Mouse (Mus musculus): ENCODE measurements at regions not wholly inside any gene's neighbourhood (a gene's known extent, or its start where the extent isn't known, plus 50 kb on each side); places are given as distances from the start of the nearest gene placed in this dataset.

DNA sequence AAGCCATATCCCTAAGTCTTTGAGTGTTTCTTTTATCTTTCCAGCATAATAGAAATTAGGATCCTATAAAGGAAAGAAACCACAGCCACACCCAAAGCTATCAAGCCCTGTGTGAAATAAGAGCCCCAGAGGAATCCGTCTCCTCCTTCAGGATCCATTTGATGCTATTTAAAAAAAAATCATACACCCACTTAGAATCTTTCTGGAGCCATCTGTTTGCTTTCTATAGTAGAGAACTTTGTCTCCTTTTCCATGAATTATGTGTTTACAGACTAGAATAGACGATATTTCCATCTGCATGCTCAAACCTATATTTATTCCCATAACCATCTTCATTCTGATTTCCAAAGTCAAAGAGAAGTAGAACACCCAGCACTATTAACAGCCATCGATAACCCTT is 917.2 kb upstream of the Man1a start:
- TF ChIP-seq POLR2A (IDR thresholded peaks at IDR 0.05; ENCODE audit: borderline replicate concordance, extremely low read depth, insufficient read depth, insufficient read length, poor library complexity, severe bottlenecking) = no peak
- no peak for DNase-seq (ENCODE audit: low read depth)

DNA sequence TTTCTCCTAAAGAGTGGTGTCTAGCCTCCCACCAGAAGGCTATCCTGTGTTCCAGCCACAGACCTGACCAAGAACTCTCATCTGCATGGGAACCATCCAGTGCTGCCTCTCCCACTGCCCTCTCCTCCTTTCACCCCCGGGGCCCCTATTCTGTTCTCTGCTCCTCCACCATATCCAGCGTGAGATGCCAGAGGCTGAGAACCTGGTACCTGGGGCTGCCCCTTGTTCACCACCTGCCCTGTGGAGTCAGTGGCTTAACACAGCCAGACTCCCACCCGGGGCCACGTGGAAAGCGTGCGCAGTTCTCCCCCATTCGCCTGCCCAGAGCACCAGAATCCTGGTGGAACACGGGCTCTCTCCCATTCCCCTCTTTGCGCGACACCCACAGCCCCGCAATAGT is 879.5 kb upstream of the Man1a start:
- TF ChIP-seq POLR2A (IDR thresholded peaks at IDR 0.05; ENCODE audit: borderline replicate concordance, extremely low read depth, insufficient read depth, insufficient read length, poor library complexity, severe bottlenecking) (no peak), CTCF (IDR thresholded peaks at IDR 0.05; ENCODE audit: borderline replicate concordance, extremely low read depth, insufficient read depth, insufficient read length) (no peak)
- no peak for DNase-seq (ENCODE audit: low read depth)

DNA sequence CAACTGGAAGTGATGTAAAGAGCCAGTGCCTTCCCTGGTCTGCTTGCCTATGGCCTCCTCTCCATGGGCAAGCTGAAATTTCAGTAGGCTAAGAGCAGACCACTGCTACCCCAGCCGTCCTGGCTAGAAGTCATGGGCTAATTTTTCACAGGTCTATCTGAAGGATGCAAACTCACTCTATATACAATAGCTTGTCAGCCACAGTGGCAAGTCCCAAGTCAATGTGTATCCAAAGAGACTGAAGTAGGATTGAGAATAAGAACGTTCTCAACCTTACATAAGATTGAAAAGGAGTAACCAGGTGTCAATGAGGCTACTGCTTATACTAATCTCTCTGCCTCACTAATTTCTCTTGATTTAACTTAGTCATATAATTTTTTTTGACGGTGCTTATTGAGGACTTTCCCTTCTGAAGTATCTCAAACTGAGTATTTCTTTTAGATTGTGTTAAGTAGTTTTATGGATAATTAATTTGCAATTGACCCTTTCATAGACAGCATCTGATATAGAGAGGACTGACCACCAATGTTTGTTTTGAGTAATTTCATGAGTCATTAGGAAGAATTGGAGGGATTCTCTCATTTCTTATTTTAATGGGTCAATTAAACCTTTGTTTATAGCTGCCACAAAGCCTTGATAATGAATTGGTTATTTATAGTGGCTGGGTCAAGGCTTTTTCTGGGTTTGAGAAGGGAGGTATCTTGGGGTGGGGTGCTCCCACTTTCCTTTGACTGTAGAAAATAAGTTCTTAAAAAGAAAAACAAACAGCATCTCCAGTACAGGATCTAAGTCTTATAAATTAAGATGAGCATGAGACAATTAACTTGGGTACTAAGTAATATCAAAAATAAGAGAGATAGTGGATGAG is 865.0 kb upstream of the Man1a start:
- TF ChIP-seq POLR2A (IDR thresholded peaks at IDR 0.05; ENCODE audit: borderline replicate concordance, extremely low read depth, insufficient read depth, insufficient read length, poor library complexity, severe bottlenecking) (no peak), CTCF (IDR thresholded peaks at IDR 0.05; ENCODE audit: borderline replicate concordance, extremely low read depth, insufficient read depth, insufficient read length) (no peak)
- no peak for DNase-seq (ENCODE audit: low read depth)

GRCm38 (mm10) chr10:54939514-54939913 is 863.1 kb upstream of the Man1a start:
- peak; percentile 76 for DNase-seq (ENCODE audit: low read depth)

More at GRCm38 (mm10) chr10:54939514-54939913, 863.1 kb upstream of the Man1a start:
- TF ChIP-seq CTCF (IDR thresholded peaks at IDR 0.05; ENCODE audit: borderline replicate concordance, extremely low read depth, insufficient read depth, insufficient read length) = no peak

All from brain, embryonic 14.5 days (tissue).